Mouse (Mus musculus) neural tube, embryonic 15.5 days (tissue): Measurements from ENCODE around the gene Prpsap1. TPM values are rescaled to one million over a fixed set of nuclear protein-coding genes. Genes with fewer than 3 reads are reported as not detected.

Experiments used
- ATAC-seq: fragments of 200-750 bp; cut with Nextera tagmentation; 2 replicates; pipeline ENCODE4 v1.8.0; 2017; ENCODE audit warnings: mild to moderate bottlenecking, moderate TSS enrichment, moderate library complexity; ENCODE audit not compliant: low FRiP score
- H3K27ac ChIP-seq: fragments of 300-500 bp; sonication (generic); replicated peaks from 2 replicates; pipeline ENCODE4 v1.5.1; 2015; ENCODE audit warnings: mild to moderate bottlenecking, inconsistent platforms
- H3K27me3 ChIP-seq: fragments of 300-500 bp; sonication (generic); replicated peaks from 2 replicates; pipeline ENCODE4 v1.6.1; 2015; ENCODE audit warnings: inconsistent platforms
- H3K36me3 ChIP-seq: fragments of 300-500 bp; sonication (generic); 2 replicates; pipeline ENCODE4 v1.6.1; 2015; ENCODE audit warnings: inconsistent platforms
- H3K4me1 ChIP-seq: fragments of 300-500 bp; sonication (generic); 2 replicates; pipeline ENCODE4 v1.6.1; 2015; ENCODE audit warnings: inconsistent platforms
- H3K4me2 ChIP-seq: fragments of 300-500 bp; sonication (generic); 2 replicates; pipeline ENCODE4 v1.6.1; 2015; ENCODE audit warnings: inconsistent platforms, mild to moderate bottlenecking, moderate library complexity
- H3K4me3 ChIP-seq: fragments of 300-500 bp; sonication (generic); replicated peaks from 2 replicates; pipeline ENCODE4 v1.5.1; 2015; ENCODE audit warnings: mild to moderate bottlenecking, inconsistent platforms
- H3K9ac ChIP-seq: fragments of 300-500 bp; sonication (generic); replicated peaks from 2 replicates; pipeline ENCODE4 v1.6.1; 2015; ENCODE audit warnings: mild to moderate bottlenecking, inconsistent platforms
- H3K9me3 ChIP-seq: fragments of 300-500 bp; sonication (generic); replicated peaks from 2 replicates; pipeline ENCODE4 v1.6.1; 2016; ENCODE audit warnings: inconsistent platforms
- WGBS: fragments of 180-500 bp; shearing (Covaris S2); methylation state at CpG from one replicate; pipeline ENCODE4 v1.1.7; 2015; ENCODE audit warnings: mixed read lengths; 5-methylcytosine and 5-hydroxymethylcytosine counted together
- polyA plus RNA-seq: library from polyadenylated mRNA; unstranded; fragments of >200 nt; fragmentation: Nextera tagmentation; extraction: Ambion mirVana; gene quantifications from 2 replicates; pipeline ENCODE4 v1.2.1, GENCODE M21; 2015

Gene Prpsap1
- 173 and 184 TPM in 2 replicates for polyA plus RNA-seq

- no peak for ATAC-seq
- Histone ChIP-seq H3K9ac (no peak within 1 kb of the TSS), H3K27me3 (no peaks in the 10 kb centered on the region), H3K27ac (no peak within 1 kb of the TSS; the same call in 1 of the 2 replicates), H3K4me3 (no peak within 1 kb of the TSS), H3K4me2 (no peak within 1 kb of the TSS), H3K9me3 (no peaks in the 10 kb centered on the region), H3K4me1 (peaks cover 24% of the 10 kb centered on the region), H3K36me3 (no peaks in the 10 kb centered on the region)
- WGBS = 26% methylated on average over 4 of the region's 4 CpGs
Measured at GRCm38 (mm10) chr11:116493795-116494252, at the start of gene Prpsap1. TSS of gene Prpsap1 (minus strand) at chr11:116494202.

GRCm38 (mm10) chr11:116543110-116543509, 49.1 kb upstream of the Prpsap1 start:
- Histone ChIP-seq H3K36me3 (peaks cover 97% of the 10 kb centered on the region), H3K9ac (no peak overlapping the region), H3K4me1 (no peaks in the 10 kb centered on the region), H3K27ac (no peak overlapping the region), H3K4me2 (no peak overlapping the region), H3K9me3 (no peaks in the 10 kb centered on the region), H3K4me3 (no peak overlapping the region), H3K27me3 (no peaks in the 10 kb centered on the region)
- no peak for ATAC-seq
- WGBS = 88% methylated on average over 4 of the region's 4 CpGs

- Histone ChIP-seq H3K27ac (no peak overlapping the region), H3K4me2 (no peak overlapping the region), H3K27me3 (no peaks in the 10 kb centered on the region; the same call in 1 of the 2 replicates), H3K9me3 (no peaks in the 10 kb centered on the region), H3K4me1 (no peaks in the 10 kb centered on the region), H3K36me3 (peaks cover 89% of the 10 kb centered on the region), H3K9ac (no peak overlapping the region), H3K4me3 (no peak overlapping the region)
- 96% methylated on average over 11 of the region's 11 CpGs for WGBS
- ATAC-seq = no peak
Measured at GRCm38 (mm10) chr11:116541183-116541582, 47.2 kb upstream of the Prpsap1 start.

- 94% methylated on average over 12 of the region's 12 CpGs for WGBS
- Histone ChIP-seq H3K9me3 (no peaks in the 10 kb centered on the region), H3K4me3 (no peak overlapping the region), H3K27ac (no peak overlapping the region), H3K9ac (no peak overlapping the region), H3K4me1 (peaks cover 10% of the 10 kb centered on the region), H3K27me3 (peaks cover 24% of the 10 kb centered on the region), H3K36me3 (peaks cover 60% of the 10 kb centered on the region), H3K4me2 (no peak overlapping the region)
- no peak for ATAC-seq
Measured at GRCm38 (mm10) chr11:116538142-116538735, 44.2 kb upstream of the Prpsap1 start.

- Histone ChIP-seq H3K27ac (no peak overlapping the region), H3K4me3 (no peak overlapping the region), H3K9ac (no peak overlapping the region), H3K9me3 (no peaks in the 10 kb centered on the region), H3K4me2 (no peak overlapping the region), H3K27me3 (peaks cover 32% of the 10 kb centered on the region), H3K36me3 (peaks cover 51% of the 10 kb centered on the region), H3K4me1 (peaks cover 18% of the 10 kb centered on the region)
- 81% methylated on average over 5 of the region's 5 CpGs for WGBS
- ATAC-seq = no peak
Measured at GRCm38 (mm10) chr11:116537388-116537787, 43.4 kb upstream of the Prpsap1 start.

GRCm38 (mm10) chr11:116536685-116537084, 42.7 kb upstream of the Prpsap1 start:
- Histone ChIP-seq H3K27me3 (peaks cover 39% of the 10 kb centered on the region), H3K4me3 (no peak overlapping the region), H3K9ac (no peak overlapping the region), H3K27ac (no peak overlapping the region), H3K36me3 (peaks cover 44% of the 10 kb centered on the region), H3K4me2 (no peak overlapping the region), H3K9me3 (no peaks in the 10 kb centered on the region), H3K4me1 (peaks cover 25% of the 10 kb centered on the region)
- no peak for ATAC-seq
- WGBS = 92% methylated on average over 7 of the region's 7 CpGs

GRCm38 (mm10) chr11:116534154-116534865, 40.3 kb upstream of the Prpsap1 start:
- H3K4me1 ChIP-seq = peaks cover 41% of the 10 kb centered on the region
- peak overlapping the region; percentile 45 for H3K4me3 ChIP-seq
- H3K9ac ChIP-seq = peak overlapping the region; percentile 44; the same call in 1 of the 2 replicates
- no peak for ATAC-seq
- peak overlapping the region; percentile 95 for H3K4me2 ChIP-seq
- H3K36me3 ChIP-seq = peaks cover 21% of the 10 kb centered on the region
- H3K9me3 ChIP-seq = no peaks in the 10 kb centered on the region
- H3K27ac ChIP-seq = no peak overlapping the region
- 21% methylated on average over 20 of the region's 20 CpGs for WGBS
- H3K27me3 ChIP-seq = peaks cover 57% of the 10 kb centered on the region

GRCm38 (mm10) chr11:116533341-116534153, 39.5 kb upstream of the Prpsap1 start:
- WGBS = 1% methylated on average over 62 of the region's 63 CpGs
- peaks cover 41% of the 10 kb centered on the region for H3K4me1 ChIP-seq
- peak; percentile 16; the same call in 1 of the 2 replicates for ATAC-seq
- H3K9me3 ChIP-seq = no peaks in the 10 kb centered on the region
- peaks cover 13% of the 10 kb centered on the region for H3K36me3 ChIP-seq
- peak overlapping the region; percentile 95 for H3K4me2 ChIP-seq
- peak overlapping the region; percentile 44 for H3K9ac ChIP-seq
- H3K27me3 ChIP-seq = peaks cover 57% of the 10 kb centered on the region
- H3K27ac ChIP-seq = no peak overlapping the region
- peak overlapping the region; percentile 45 for H3K4me3 ChIP-seq

GRCm38 (mm10) chr11:116532810-116533338, 38.9 kb upstream of the Prpsap1 start:
- Histone ChIP-seq H3K4me3 (peak overlapping the region; percentile 45), H3K9ac (peak overlapping the region; percentile 44), H3K4me1 (peaks cover 41% of the 10 kb centered on the region), H3K4me2 (peak overlapping the region; percentile 95), H3K36me3 (peaks cover 6% of the 10 kb centered on the region; the same call in 1 of the 2 replicates), H3K27ac (no peak overlapping the region), H3K9me3 (no peaks in the 10 kb centered on the region), H3K27me3 (peaks cover 57% of the 10 kb centered on the region)
- under 1% methylated on average over 50 of the region's 50 CpGs for whole genome bisulfite sequencing
- ATAC-seq = peak; percentile 18; the same call in 1 of the 2 replicates

- peaks cover 41% of the 10 kb centered on the region for H3K4me1 ChIP-seq
- H3K9ac ChIP-seq = peak overlapping the region; percentile 44
- no peak overlapping the region for H3K27ac ChIP-seq
- H3K27me3 ChIP-seq = peaks cover 57% of the 10 kb centered on the region
- peak overlapping the region; percentile 95 for H3K4me2 ChIP-seq
- H3K36me3 ChIP-seq = peaks cover 3% of the 10 kb centered on the region; the same call in 1 of the 2 replicates
- H3K4me3 ChIP-seq = peak overlapping the region; percentile 45
- WGBS = under 1% methylated on average over 30 of the region's 30 CpGs
- no peak for ATAC-seq
- no peaks in the 10 kb centered on the region for H3K9me3 ChIP-seq
Measured at GRCm38 (mm10) chr11:116532262-116532809, 38.3 kb upstream of the Prpsap1 start.
